Mouse (Mus musculus): ENCODE data around the gene Ccn2.

GRCm38 (mm10) chr10:24635884-24636283 lies 40.6 kb downstream of the Ccn2 start:
- TF ChIP-seq CTCF (IDR thresholded peaks at IDR 0.05; ENCODE audit: low read depth, low read length) (no peak), TAL1 (conservative IDR thresholded peaks at IDR 0.05; ENCODE audit: low read depth, low read length) (no peak), GATA2 (IDR thresholded peaks at IDR 0.05; ENCODE audit: borderline replicate concordance, low read depth, low read length) (no peak)

Data from G1E (cell line).